Mouse (Mus musculus): ENCODE measurements at regions not wholly inside any gene's neighbourhood (a gene's known extent, or its start where the extent isn't known, plus 50 kb on each side); places are given as distances from the start of the nearest gene placed in this dataset.

DNA sequence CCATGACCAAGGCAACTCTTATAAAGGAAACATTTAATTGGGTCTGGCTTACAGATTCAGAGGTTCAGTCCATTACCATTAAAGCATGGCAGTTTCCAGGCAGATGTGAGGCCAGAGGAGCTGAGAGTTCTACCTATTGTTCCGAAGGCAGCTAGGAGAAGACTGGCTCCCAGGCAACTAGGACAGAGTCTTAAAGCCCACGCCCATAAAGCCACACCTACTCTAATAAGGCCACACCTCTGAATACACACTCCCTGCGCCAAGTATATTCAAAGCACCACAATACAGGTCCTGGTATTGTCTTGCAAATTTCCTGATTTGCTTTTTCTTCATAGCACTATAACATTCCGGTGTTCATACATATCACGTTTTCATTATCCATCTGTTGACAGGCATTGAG, 194.8 kb upstream of the Auts2 start:
- no peak for ATAC-seq (ENCODE audit: insufficient read depth, low FRiP score, low read depth)
- no peak overlapping the region for H3K9ac ChIP-seq
- H3K27me3 ChIP-seq (replicated peaks), result no peaks in the 10 kb centered on the region
- 77% methylated on average over 5 of the region's 5 CpGs for WGBS
- no peak overlapping the region for H3K4me2 ChIP-seq
- no peaks in the 10 kb centered on the region for H3K36me3 ChIP-seq
- H3K27ac ChIP-seq, result no peak overlapping the region
- H3K9me3 ChIP-seq, result no peaks in the 10 kb centered on the region
- H3K4me3 ChIP-seq (replicated peaks), result no peak overlapping the region
- H3K4me1 ChIP-seq, result no peaks in the 10 kb centered on the region

DNA sequence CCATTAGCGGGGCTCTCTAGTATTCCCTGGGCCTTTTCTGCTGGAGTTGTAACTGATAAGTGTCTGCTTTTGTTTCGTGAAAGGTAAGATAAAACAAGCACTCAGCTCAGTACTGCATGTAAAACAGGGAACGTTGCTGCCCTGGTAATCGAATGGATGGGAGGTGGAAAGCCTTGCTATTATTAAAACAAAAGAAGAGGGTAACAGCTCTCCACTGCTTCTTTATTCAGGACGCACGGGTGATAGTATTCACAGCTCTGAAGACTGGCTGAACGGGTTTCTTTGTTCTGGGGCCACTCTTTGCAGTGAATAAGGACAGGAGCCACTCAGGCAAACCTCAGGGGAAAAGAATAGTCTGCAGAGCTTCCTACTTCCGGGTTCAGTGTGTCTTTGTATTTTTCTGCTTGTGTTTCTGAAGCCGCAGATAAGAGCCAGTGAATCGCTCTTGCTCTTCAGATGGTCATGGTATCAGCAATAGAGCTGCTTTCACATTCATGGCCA, 185.6 kb upstream of the Auts2 start:
- Histone ChIP-seq H3K36me3 (no peaks in the 10 kb centered on the region), H3K9ac (no peak overlapping the region), H3K4me3 (replicated peaks) (no peak overlapping the region), H3K27me3 (replicated peaks) (no peaks in the 10 kb centered on the region), H3K4me2 (no peak overlapping the region), H3K27ac (no peak overlapping the region), H3K9me3 (no peaks in the 10 kb centered on the region), H3K4me1 (no peaks in the 10 kb centered on the region)
- ATAC-seq (ENCODE audit: insufficient read depth, low FRiP score, low read depth), result peak; percentile 50; the same call in 1 of the 2 replicates
- WGBS, result 42% methylated on average over 10 of the region's 10 CpGs

DNA sequence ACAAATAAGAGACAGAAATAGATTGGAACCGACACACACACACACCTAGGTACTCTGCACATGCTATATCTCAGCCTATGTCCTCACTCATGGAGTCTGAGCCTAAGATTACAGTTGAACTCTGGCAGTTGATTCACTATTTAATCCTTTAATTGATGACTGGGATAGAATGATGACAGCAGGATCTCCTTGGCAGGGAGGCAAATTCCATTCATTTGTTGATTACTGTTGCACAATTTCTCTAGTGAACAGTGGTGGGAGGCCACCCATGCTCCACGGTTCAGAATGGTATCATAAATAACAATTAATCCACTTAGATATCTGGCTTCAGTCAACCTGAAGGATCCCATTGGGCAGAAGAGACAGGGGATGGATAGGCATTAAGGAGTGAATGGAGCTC, 181.3 kb upstream of the Auts2 start:
- H3K4me3 ChIP-seq (replicated peaks), result no peak overlapping the region
- H3K4me1 ChIP-seq, result no peaks in the 10 kb centered on the region
- H3K4me2 ChIP-seq, result no peak overlapping the region
- ATAC-seq (ENCODE audit: insufficient read depth, low FRiP score, low read depth), result no peak
- no peaks in the 10 kb centered on the region for H3K36me3 ChIP-seq
- H3K9ac ChIP-seq, result no peak overlapping the region
- H3K9me3 ChIP-seq, result no peaks in the 10 kb centered on the region
- no peaks in the 10 kb centered on the region for H3K27me3 ChIP-seq (replicated peaks)
- WGBS, result 36% methylated on average over 2 of the region's 2 CpGs
- H3K27ac ChIP-seq, result no peak overlapping the region

DNA sequence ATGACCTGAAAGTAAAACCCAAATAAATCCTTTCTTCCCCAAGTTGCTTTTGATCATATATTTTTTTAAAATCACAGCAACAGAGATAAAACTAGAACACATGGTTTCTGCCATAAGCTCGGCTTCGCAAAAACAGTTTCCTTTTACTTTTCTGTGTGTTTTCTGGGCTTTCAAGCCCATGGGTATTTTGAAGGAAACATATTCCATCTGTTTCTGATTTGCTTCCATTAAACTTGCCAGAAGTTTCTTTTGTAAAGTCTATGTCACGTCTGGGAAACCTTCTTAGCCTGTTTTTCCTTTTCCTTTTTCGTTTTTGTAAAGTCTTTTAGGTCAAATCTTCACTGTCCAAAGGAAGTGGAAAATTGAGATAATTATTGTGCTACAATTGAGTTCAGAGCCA, 167.2 kb upstream of the Auts2 start:
- no peaks in the 10 kb centered on the region for H3K27me3 ChIP-seq (replicated peaks)
- ATAC-seq (ENCODE audit: insufficient read depth, low FRiP score, low read depth), result no peak
- no peaks in the 10 kb centered on the region for H3K4me1 ChIP-seq
- H3K27ac ChIP-seq, result no peak overlapping the region
- no peaks in the 10 kb centered on the region for H3K36me3 ChIP-seq
- H3K9me3 ChIP-seq, result no peaks in the 10 kb centered on the region
- H3K9ac ChIP-seq, result no peak overlapping the region
- no peak overlapping the region for H3K4me3 ChIP-seq (replicated peaks)
- 52% methylated on average over 4 of the region's 4 CpGs for WGBS
- H3K4me2 ChIP-seq, result no peak overlapping the region

- Histone ChIP-seq H3K9me3 (no peaks in the 10 kb centered on the region), H3K4me2 (no peak overlapping the region), H3K4me3 (replicated peaks) (no peak overlapping the region), H3K27ac (no peak overlapping the region), H3K4me1 (peaks cover 3% of the 10 kb centered on the region; the same call in 1 of the 2 replicates), H3K27me3 (replicated peaks) (no peaks in the 10 kb centered on the region), H3K36me3 (no peaks in the 10 kb centered on the region), H3K9ac (no peak overlapping the region)
- WGBS, result 63% methylated on average over 4 of the region's 4 CpGs
- ATAC-seq (ENCODE audit: insufficient read depth, low FRiP score, low read depth), result no peak
Measured at GRCm38 (mm10) chr5:132707531-132707930, 164.4 kb upstream of the Auts2 start.

- Histone ChIP-seq H3K9ac (no peak overlapping the region), H3K4me1 (peaks cover 3% of the 10 kb centered on the region; the same call in 1 of the 2 replicates), H3K27ac (peak overlapping the region; percentile 48; the same call in 1 of the 2 replicates), H3K4me3 (replicated peaks) (no peak overlapping the region), H3K9me3 (no peaks in the 10 kb centered on the region), H3K36me3 (no peaks in the 10 kb centered on the region), H3K4me2 (no peak overlapping the region), H3K27me3 (replicated peaks) (no peaks in the 10 kb centered on the region)
- WGBS, result 44% methylated on average over 10 of the region's 10 CpGs
- no peak; the same call in 1 of the 2 replicates for ATAC-seq (ENCODE audit: insufficient read depth, low FRiP score, low read depth)
Measured at GRCm38 (mm10) chr5:132703455-132704100, 160.4 kb upstream of the Auts2 start.

DNA sequence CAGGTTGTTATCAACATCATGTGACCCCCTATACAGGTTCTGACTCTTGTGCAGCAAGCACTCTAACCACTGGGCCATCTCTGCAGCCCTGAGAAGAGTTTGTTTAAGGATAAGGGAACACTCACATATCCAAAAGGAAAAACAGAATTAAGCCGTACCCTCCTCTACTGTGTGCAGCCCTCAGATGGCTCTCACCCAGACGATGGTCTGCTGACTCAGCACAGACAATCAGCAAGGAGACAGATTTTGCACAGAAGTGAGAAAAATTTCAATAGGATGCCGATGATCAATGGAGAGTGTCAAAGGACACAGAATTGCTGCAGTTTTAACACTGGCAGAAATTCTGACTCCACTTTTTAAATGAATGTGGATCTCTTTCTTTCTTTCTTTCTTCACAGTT, 159.4 kb upstream of the Auts2 start:
- peaks cover 3% of the 10 kb centered on the region; the same call in 1 of the 2 replicates for H3K4me1 ChIP-seq
- H3K27ac ChIP-seq, result no peak overlapping the region; the same call in 1 of the 2 replicates
- no peak for ATAC-seq (ENCODE audit: insufficient read depth, low FRiP score, low read depth)

GRCm38 (mm10) chr5:132690784-132691183, 147.6 kb upstream of the Auts2 start:
- no peaks in the 10 kb centered on the region for H3K4me1 ChIP-seq
- WGBS, result 92% methylated on average over 10 of the region's 10 CpGs
- no peak overlapping the region for H3K27ac ChIP-seq
- H3K9ac ChIP-seq, result no peak overlapping the region
- no peak overlapping the region for H3K4me2 ChIP-seq
- H3K36me3 ChIP-seq, result no peaks in the 10 kb centered on the region
- no peak for ATAC-seq (ENCODE audit: insufficient read depth, low FRiP score, low read depth)
- H3K4me3 ChIP-seq (replicated peaks), result no peak overlapping the region
- H3K27me3 ChIP-seq (replicated peaks), result no peaks in the 10 kb centered on the region
- no peaks in the 10 kb centered on the region for H3K9me3 ChIP-seq

More for the DNA sequence above, 159.4 kb upstream of the Auts2 start:
- H3K4me2 ChIP-seq, result no peak overlapping the region
- no peaks in the 10 kb centered on the region for H3K9me3 ChIP-seq
- 61% methylated on average over 3 of the region's 3 CpGs for WGBS
- no peaks in the 10 kb centered on the region for H3K27me3 ChIP-seq (replicated peaks)
- no peak overlapping the region for H3K9ac ChIP-seq
- no peaks in the 10 kb centered on the region for H3K36me3 ChIP-seq
- H3K4me3 ChIP-seq (replicated peaks), result no peak overlapping the region

- Histone ChIP-seq H3K4me2 (no peak overlapping the region), H3K27me3 (replicated peaks) (no peaks in the 10 kb centered on the region), H3K9me3 (no peaks in the 10 kb centered on the region), H3K4me1 (no peaks in the 10 kb centered on the region), H3K36me3 (no peaks in the 10 kb centered on the region), H3K9ac (no peak overlapping the region), H3K4me3 (replicated peaks) (no peak overlapping the region), H3K27ac (no peak overlapping the region)
- no peak for ATAC-seq (ENCODE audit: insufficient read depth, low FRiP score, low read depth)
- WGBS, result 93% methylated on average over 11 of the region's 11 CpGs
Measured at GRCm38 (mm10) chr5:132675261-132675660, 132.1 kb upstream of the Auts2 start.

- H3K4me2 ChIP-seq, result no peak overlapping the region
- no peaks in the 10 kb centered on the region for H3K9me3 ChIP-seq
- H3K4me1 ChIP-seq, result no peaks in the 10 kb centered on the region
- H3K36me3 ChIP-seq, result no peaks in the 10 kb centered on the region
- WGBS, result 55% methylated on average over 6 of the region's 6 CpGs
- H3K9ac ChIP-seq, result no peak overlapping the region
- H3K27ac ChIP-seq, result no peak overlapping the region
- H3K27me3 ChIP-seq (replicated peaks), result no peaks in the 10 kb centered on the region
- no peak for ATAC-seq (ENCODE audit: insufficient read depth, low FRiP score, low read depth)
- H3K4me3 ChIP-seq (replicated peaks), result no peak overlapping the region
Measured at GRCm38 (mm10) chr5:132673599-132674305, 130.6 kb upstream of the Auts2 start.

- Histone ChIP-seq H3K9ac (no peak overlapping the region), H3K9me3 (no peaks in the 10 kb centered on the region), H3K36me3 (no peaks in the 10 kb centered on the region), H3K27ac (no peak overlapping the region), H3K4me3 (replicated peaks) (no peak overlapping the region), H3K4me1 (no peaks in the 10 kb centered on the region), H3K27me3 (replicated peaks) (no peaks in the 10 kb centered on the region), H3K4me2 (no peak overlapping the region)
- WGBS, result 54% methylated on average over 5 of the region's 5 CpGs
- no peak for ATAC-seq (ENCODE audit: insufficient read depth, low FRiP score, low read depth)
Measured at GRCm38 (mm10) chr5:132671496-132671895, 128.4 kb upstream of the Auts2 start.

DNA sequence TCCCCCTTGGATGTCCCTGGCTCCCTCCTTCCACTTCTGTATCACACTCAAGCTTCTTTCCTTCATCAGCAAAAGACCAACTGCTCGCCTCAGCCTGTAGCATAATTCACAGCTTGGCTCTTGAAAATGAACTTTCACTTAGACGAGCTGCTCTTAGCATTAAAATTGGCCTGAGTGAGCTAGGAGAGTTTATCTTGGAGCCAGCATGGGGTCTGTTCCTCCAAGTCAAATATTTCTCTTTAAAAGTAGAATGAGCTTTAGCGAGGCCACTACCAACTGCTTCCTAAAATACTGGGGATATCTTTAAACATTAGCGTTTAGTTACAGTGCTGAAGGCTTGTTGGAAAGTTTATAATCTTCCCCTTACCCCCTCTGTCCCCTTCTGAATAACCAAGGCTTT, 124.2 kb upstream of the Auts2 start:
- H3K36me3 ChIP-seq, result no peaks in the 10 kb centered on the region
- no peaks in the 10 kb centered on the region for H3K27me3 ChIP-seq (replicated peaks)
- H3K9ac ChIP-seq, result no peak overlapping the region
- no peak for ATAC-seq (ENCODE audit: insufficient read depth, low FRiP score, low read depth)
- H3K4me2 ChIP-seq, result no peak overlapping the region
- 40% methylated on average over 4 of the region's 4 CpGs for WGBS
- H3K9me3 ChIP-seq, result no peaks in the 10 kb centered on the region
- H3K27ac ChIP-seq, result no peak overlapping the region
- no peaks in the 10 kb centered on the region for H3K4me1 ChIP-seq
- no peak overlapping the region for H3K4me3 ChIP-seq (replicated peaks)

All from stomach, embryonic 15.5 days (tissue).